Mouse (Mus musculus) CH12.LX (cell line): ENCODE data around the gene Tpsb2. TPM values are rescaled to one million over a fixed set of nuclear protein-coding genes. Genes with fewer than 3 reads are reported as not detected.

Source experiments
- DNase-seq: peaks from one replicate; pipeline ENCODE4 v3.0.0-alpha.2; 2013; ENCODE audit errors: extremely low read depth
- H3K27ac ChIP-seq: 2 replicates; pipeline ENCODE4 v1.5.1; 2012; ENCODE audit warnings: low read depth, mild to moderate bottlenecking, control low read depth, moderate library complexity; ENCODE audit not compliant: insufficient read depth
- H3K27me3 ChIP-seq: replicated peaks from 2 replicates; pipeline ENCODE3; 2012; ENCODE audit warnings: inconsistent platforms
- H3K36me3 ChIP-seq, 2 experiments: replicated peaks in 1 of 2; 2 replicates each; pipeline versions ENCODE3 to v1.6.1; 2012; ENCODE audit warnings: inconsistent platforms in 1 of 2, low read length in 1 of 2, mild to moderate bottlenecking in 1 of 2, mixed read lengths in 1 of 2, moderate library complexity in 1 of 2; ENCODE audit not compliant: control insufficient read depth in 1 of 2, insufficient read depth in 1 of 2
- H3K4me1 ChIP-seq, 2 experiments: 2 replicates each; pipeline ENCODE4 v1.6.1; 2012; ENCODE audit warnings: inconsistent platforms in 1 of 2, moderate library complexity in 1 of 2; ENCODE audit not compliant: insufficient read depth in 2 of 2, control insufficient read depth in 1 of 2
- H3K4me2 ChIP-seq: 2 replicates; pipeline ENCODE4 v1.6.1; 2012; ENCODE audit warnings: low read depth, mild to moderate bottlenecking, control low read depth; ENCODE audit not compliant: poor library complexity, insufficient read depth, severe bottlenecking
- H3K4me3 ChIP-seq, 3 experiments: fragments of 150-350 bp in 1 of 3; sonication (generic) in 1 of 3; replicated peaks in 1 of 3; 2 replicates each; pipeline versions ENCODE3 to v1.5.1; 2011 to 2012; ENCODE audit warnings: low read depth in 2 of 3, low read length in 2 of 3, mild to moderate bottlenecking in 2 of 3, moderate library complexity in 2 of 3, control low read depth in 1 of 3, improper control_type of control experiment in 1 of 3, inconsistent platforms in 1 of 3, mixed read lengths in 1 of 3; ENCODE audit not compliant: poor library complexity in 1 of 3
- H3K79me2 ChIP-seq: replicated peaks from 2 replicates; pipeline ENCODE4 v1.6.1; 2012; ENCODE audit warnings: mild to moderate bottlenecking, moderate library complexity; ENCODE audit not compliant: control insufficient read depth, poor library complexity, insufficient read depth, severe bottlenecking; ENCODE audit errors: extremely low read depth
- H3K9ac ChIP-seq: 2 replicates; pipeline ENCODE4 v1.6.1; 2012; ENCODE audit warnings: low read depth, mild to moderate bottlenecking, control low read depth, moderate library complexity; ENCODE audit not compliant: insufficient read depth
- H3K9me3 ChIP-seq: replicated peaks from 2 replicates; pipeline ENCODE3; 2012; ENCODE audit warnings: low read length, inconsistent platforms, mixed read lengths
- BHLHE40 ChIP-seq: IDR thresholded peaks from 2 replicates; pipeline ENCODE4 v1.6.1; 2011; ENCODE audit warnings: mild to moderate bottlenecking, low read depth, low read length, improper control_type of control experiment
- CTCF ChIP-seq, 2 experiments: IDR thresholded peaks in 1 of 2; conservative IDR thresholded peaks in 1 of 2; 2 replicates each; pipeline ENCODE4 v1.5.1; 2011 to 2012; ENCODE audit warnings: low read depth in 2 of 2, low read length in 2 of 2, improper control_type of control experiment in 1 of 2, inconsistent platforms in 1 of 2, mild to moderate bottlenecking in 1 of 2, moderate library complexity in 1 of 2
- ELF1 ChIP-seq: IDR thresholded peaks from 2 replicates; pipeline ENCODE4 v1.6.1; 2014; ENCODE audit warnings: low read depth, mild to moderate bottlenecking, inconsistent platforms, low read length, improper control_type of control experiment
- ETS1 ChIP-seq: conservative IDR thresholded peaks from 2 replicates; pipeline ENCODE4 v1.6.1; 2012; ENCODE audit warnings: low read depth, mild to moderate bottlenecking, inconsistent platforms, low read length, improper control_type of control experiment, moderate library complexity
- HCFC1 ChIP-seq: IDR thresholded peaks from 2 replicates; pipeline ENCODE4 v1.6.1; 2012; ENCODE audit warnings: low read depth, mild to moderate bottlenecking, inconsistent platforms, low read length, improper control_type of control experiment
- IRF4 ChIP-seq: IDR thresholded peaks from 2 replicates; pipeline ENCODE4 v1.6.1; 2014; ENCODE audit warnings: low read depth, mild to moderate bottlenecking, inconsistent platforms, low read length, improper control_type of control experiment
- JUN ChIP-seq: IDR thresholded peaks from 2 replicates; pipeline ENCODE4 v1.6.1; 2011; ENCODE audit warnings: low read depth, mild to moderate bottlenecking, low read length, improper control_type of control experiment, moderate library complexity; ENCODE audit not compliant: insufficient read depth
- JUND ChIP-seq: conservative IDR thresholded peaks from 2 replicates; pipeline ENCODE4 v1.6.1; 2011; ENCODE audit warnings: low read depth, low read length, improper control_type of control experiment
- KAT2A ChIP-seq: IDR thresholded peaks from 2 replicates; pipeline ENCODE4 v1.6.1; 2012; ENCODE audit warnings: low read length, improper control_type of control experiment, inconsistent platforms; ENCODE audit not compliant: insufficient replicate concordance
- MAFK ChIP-seq: IDR thresholded peaks from 2 replicates; pipeline ENCODE4 v1.6.1; 2011; ENCODE audit warnings: low read length, improper control_type of control experiment; ENCODE audit not compliant: insufficient replicate concordance
- MAX ChIP-seq: IDR thresholded peaks from 2 replicates; pipeline ENCODE4 v1.6.1; 2011; ENCODE audit warnings: low read length, improper control_type of control experiment
- MEF2A ChIP-seq: IDR thresholded peaks from 2 replicates; pipeline ENCODE4 v1.6.1; 2014; ENCODE audit warnings: low read depth, mild to moderate bottlenecking, inconsistent platforms, low read length, improper control_type of control experiment, borderline replicate concordance
- MXI1 ChIP-seq: IDR thresholded peaks from 2 replicates; pipeline ENCODE4 v1.6.1; 2011; ENCODE audit warnings: mild to moderate bottlenecking, low read depth, low read length, improper control_type of control experiment
- MYC ChIP-seq: IDR thresholded peaks from 2 replicates; pipeline ENCODE4 v1.6.1; 2011; ENCODE audit warnings: low read depth, mild to moderate bottlenecking, improper control_type of control experiment, low read length
- NRF1 ChIP-seq: IDR thresholded peaks from 2 replicates; pipeline ENCODE4 v1.6.1; 2014; ENCODE audit warnings: low read depth, mild to moderate bottlenecking, inconsistent platforms, low read length, improper control_type of control experiment, moderate library complexity
- PAX5 ChIP-seq: IDR thresholded peaks from 2 replicates; pipeline ENCODE4 v1.6.1; 2012; ENCODE audit warnings: low read length, inconsistent platforms, mixed read lengths
- POLR2A ChIP-seq: IDR thresholded peaks from 2 replicates; pipeline ENCODE4 v1.6.1; 2011; ENCODE audit warnings: low read depth, mild to moderate bottlenecking, improper control_type of control experiment, low read length
- POLR2AphosphoS2 ChIP-seq: IDR thresholded peaks from 2 replicates; pipeline ENCODE4 v1.6.1; 2011; ENCODE audit warnings: low read depth, low read length, improper control_type of control experiment
- RAD21 ChIP-seq: IDR thresholded peaks from 2 replicates; pipeline ENCODE4 v1.6.1; 2011; ENCODE audit warnings: low read depth, mild to moderate bottlenecking, low read length, improper control_type of control experiment, moderate library complexity
- TBP ChIP-seq: conservative IDR thresholded peaks from 2 replicates; pipeline ENCODE4 v1.6.1; 2011; ENCODE audit warnings: low read depth, low read length, improper control_type of control experiment
- UBTF ChIP-seq: IDR thresholded peaks from 2 replicates; pipeline ENCODE4 v1.6.1; 2012; ENCODE audit warnings: low read depth, mild to moderate bottlenecking, inconsistent platforms, low read length, improper control_type of control experiment, moderate library complexity
- USF2 ChIP-seq: conservative IDR thresholded peaks from 2 replicates; pipeline ENCODE4 v1.6.1; 2011; ENCODE audit warnings: low read depth, low read length, improper control_type of control experiment
- ZC3H11A ChIP-seq: IDR thresholded peaks from 2 replicates; pipeline ENCODE4 v1.6.1; 2012; ENCODE audit warnings: low read depth, mild to moderate bottlenecking, inconsistent platforms, low read length, improper control_type of control experiment
- ZKSCAN1 ChIP-seq: IDR thresholded peaks from 2 replicates; pipeline ENCODE4 v1.6.1; 2012; ENCODE audit warnings: low read depth, inconsistent platforms, low read length, improper control_type of control experiment, borderline replicate concordance
- ZMIZ1 ChIP-seq: IDR thresholded peaks from 2 replicates; pipeline ENCODE4 v1.6.1; 2012; ENCODE audit warnings: low read depth, mild to moderate bottlenecking, inconsistent platforms, low read length, improper control_type of control experiment
- dilution Hi-C: fragments of 300-500 bp; cut with MboI; formaldehyde crosslinking; loops from 2 replicates; pipeline ENCODE4 v1.14.3; 2020; ENCODE audit warnings: low sequenced_read_pairs; ENCODE audit not compliant: extremely low pct_unique_long_range_greater_than_20kb, extremely low pct_ligation_motif_present
- in situ Hi-C: fragments of 300-500 bp; cut with MboI; formaldehyde crosslinking; loops from 3 replicates; pipeline ENCODE4 v1.14.3; 2019; ENCODE audit warnings: low sequenced_read_pairs, low pct_ligation_motif_present, low pct_unique_long_range_greater_than_20kb, mixed read lengths
- polyA plus RNA-seq: library from polyadenylated mRNA; unstranded; fragments of >175 nt; gene quantifications from 2 replicates; pipeline ENCODE4 v1.2.1, GENCODE M21; 2012; ENCODE audit warnings: low read depth; ENCODE audit not compliant: insufficient read length
- total RNA-seq, 2 experiments: library from RNA; depleted of rRNA; stranded (reverse); fragments of 300-350 nt in 1 of 2; fragments of >200 nt in 1 of 2; gene quantifications; 2 replicates each; pipeline ENCODE4 v1.2.3; 2012 to 2014

Gene Tpsb2
- total and polyA plus RNA-seq, 3 experiments, result not detected

DNA sequence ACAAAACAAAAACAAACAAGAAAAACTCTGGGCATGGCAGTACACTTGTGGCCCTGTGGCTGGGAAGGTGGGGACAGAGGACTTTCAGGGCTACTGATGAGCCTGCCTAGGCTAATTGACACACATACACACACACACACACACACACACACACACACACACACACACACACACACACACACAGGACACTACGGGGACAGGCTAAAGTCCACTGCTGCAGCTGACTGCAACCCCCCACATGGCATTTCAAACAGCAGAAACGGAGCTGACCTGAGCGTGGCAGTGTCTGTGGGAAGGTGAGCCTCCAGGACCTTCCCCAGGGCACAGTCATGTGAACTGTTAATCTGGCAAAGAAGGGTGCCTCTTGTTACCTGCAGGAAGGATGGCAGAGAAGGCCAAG is 24.6 kb upstream of the Tpsb2 start:
- in situ Hi-C loops (no loop called here), dilution Hi-C loops (no loop called here)
- no peak overlapping the region for H3K4me3 ChIP-seq
- no peak overlapping the region for H3K9ac ChIP-seq
- H3K4me1 ChIP-seq, result no peaks in the 10 kb centered on the region
- peaks cover 24% of the 10 kb centered on the region for H3K9me3 ChIP-seq
- no peaks in the 10 kb centered on the region for H3K36me3 ChIP-seq
- H3K4me2 ChIP-seq, result no peak overlapping the region
- peaks cover 89% of the 10 kb centered on the region for H3K27me3 ChIP-seq
- no peak overlapping the region for H3K27ac ChIP-seq
- no peak for DNase-seq
- H3K79me2 ChIP-seq, result no peaks in the 10 kb centered on the region
- TF ChIP-seq TBP, result no peak
- TF ChIP-seq NRF1, result no peak
- TF ChIP-seq HCFC1, result no peak
- TF ChIP-seq UBTF, result no peak
- no peak for TF ChIP-seq ZKSCAN1
- TF ChIP-seq BHLHE40, result no peak
- no peak for TF ChIP-seq ZMIZ1
- no peak for TF ChIP-seq RAD21
- no peak for TF ChIP-seq JUND
- no peak for TF ChIP-seq POLR2AphosphoS2
- TF ChIP-seq MAX, result no peak
- no peak for TF ChIP-seq MYC
- TF ChIP-seq PAX5, result no peak
- no peak for TF ChIP-seq USF2
- TF ChIP-seq MEF2A, result no peak
- TF ChIP-seq ETS1, result no peak
- TF ChIP-seq IRF4, result no peak

DNA sequence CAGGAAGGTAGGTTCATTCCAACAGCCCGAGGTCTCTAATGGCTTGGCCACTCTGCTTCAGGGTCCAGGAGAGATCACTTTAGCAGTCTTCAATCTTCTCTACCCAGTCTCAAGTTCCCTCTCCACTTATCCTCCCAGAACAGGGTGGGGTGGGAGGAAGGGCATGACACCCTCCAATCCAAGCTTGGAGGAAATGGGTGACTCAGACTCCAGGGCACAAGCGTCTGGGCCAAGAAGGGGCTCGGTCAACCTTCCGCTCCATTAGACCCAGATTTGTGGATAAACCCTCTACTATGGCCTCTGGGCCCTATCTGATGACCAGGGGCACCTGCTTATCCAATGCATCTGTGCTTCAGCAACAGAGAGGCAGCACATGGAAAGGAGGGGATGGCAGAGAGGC is 20.6 kb upstream of the Tpsb2 start, which contains the start of gene Tpsab1:
Tpsab1 (minus strand) TSS at position 101 of the 400 bp plus-strand sequence.
- Histone ChIP-seq H3K27ac (no peak within 1 kb of the TSS), H3K4me1 (no peaks in the 10 kb centered on the region), H3K4me2 (no peak within 1 kb of the TSS)
- dilution Hi-C loops, result no loop called here
- in situ Hi-C loops, result no loop called here
- TF ChIP-seq MEF2A, result no peak
- no peak for TF ChIP-seq ELF1
- no peak for TF ChIP-seq ZC3H11A
- TF ChIP-seq MAFK, result no peak
- TF ChIP-seq MAX, result no peak
- TF ChIP-seq JUN, result no peak
- no peak for TF ChIP-seq USF2
- TF ChIP-seq POLR2AphosphoS2, result no peak
- TF ChIP-seq PAX5, result no peak
- no peak for TF ChIP-seq POLR2A
- no peak for TF ChIP-seq ZKSCAN1
- TF ChIP-seq MYC, result no peak
- no peak for TF ChIP-seq KAT2A
- no peak for TF ChIP-seq CTCF (conservative IDR thresholded peaks at IDR 0.05 in 1 of 2, IDR thresholded peaks at IDR 0.05 in 1 of 2; ENCODE audit: low read depth in 2 of 2, low read length in 2 of 2)
- no peak for TF ChIP-seq IRF4
- no peak for TF ChIP-seq MXI1
- TF ChIP-seq UBTF, result no peak
- TF ChIP-seq, all 38 proteins: peak for 0
- no peaks in the 10 kb centered on the region for H3K9me3 ChIP-seq
- no peak within 1 kb of the TSS for H3K9ac ChIP-seq
- no peak for DNase-seq
- no peaks in the 10 kb centered on the region for H3K36me3 ChIP-seq
- H3K4me3 ChIP-seq, result no peak within 1 kb of the TSS
- H3K27me3 ChIP-seq, result peaks cover 87% of the 10 kb centered on the region
- H3K79me2 ChIP-seq, result no peaks in the 10 kb centered on the region
